Mouse (Mus musculus) heart, embryonic 10.5 days (tissue): ENCODE results near the gene Pip4k2b. TPM values are rescaled to one million over a fixed set of nuclear protein-coding genes. Genes with fewer than 3 reads are reported as not detected.
"Not testable (repeated sequence)": the region's sequence is repeated elsewhere in the genome, so short reads cannot be mapped to it uniquely, and the experiment has no call there.

ENCODE experiments used
- DNase-seq: peaks from one replicate; pipeline ENCODE4 v3.0.0-alpha.2; 2017; ENCODE audit warnings: low spot score
- H3K27ac ChIP-seq: fragments of 300-500 bp; sonication (generic); 2 replicates; pipeline ENCODE4 v1.5.1; 2016; ENCODE audit warnings: mild to moderate bottlenecking
- H3K27me3 ChIP-seq: fragments of 300-500 bp; sonication (generic); 2 replicates; pipeline ENCODE4 v1.6.1; 2016; ENCODE audit warnings: mild to moderate bottlenecking; ENCODE audit not compliant: poor library complexity, insufficient read depth, severe bottlenecking
- H3K36me3 ChIP-seq: fragments of 300-500 bp; sonication (generic); 2 replicates; pipeline ENCODE4 v1.6.1; 2016; ENCODE audit warnings: mild to moderate bottlenecking, moderate library complexity
- H3K4me1 ChIP-seq: fragments of 300-500 bp; sonication (generic); 2 replicates; pipeline ENCODE4 v1.6.1; 2016; ENCODE audit warnings: mild to moderate bottlenecking
- H3K4me3 ChIP-seq: fragments of 300-500 bp; sonication (generic); 2 replicates; pipeline ENCODE4 v1.5.1; 2016; ENCODE audit warnings: mild to moderate bottlenecking, moderate library complexity
- H3K9me3 ChIP-seq: fragments of 300-500 bp; sonication (generic); 2 replicates; pipeline ENCODE4 v1.6.1; 2016; ENCODE audit warnings: mild to moderate bottlenecking, moderate library complexity
- WGBS: fragments of 180-500 bp; shearing (Covaris S2); methylation state at CpG from one replicate; pipeline ENCODE4 v1.1.7; 2016; 5-methylcytosine and 5-hydroxymethylcytosine counted together
- polyA plus RNA-seq: library from polyadenylated mRNA; unstranded; fragments of >200 nt; fragmentation: Nextera tagmentation; extraction: Ambion mirVana; gene quantifications from 2 replicates; pipeline ENCODE4 v1.2.1, GENCODE M21; 2016

Gene Pip4k2b
- polyA plus RNA-seq, 1 experiment from 2014 or later, result 1.3 TPM

- H3K9me3 ChIP-seq, result no peaks in the 10 kb centered on the region
- WGBS, result 40% methylated on average over 9 of the region's 9 CpGs
- H3K36me3 ChIP-seq, result peaks cover 23% of the 10 kb centered on the region
- H3K27ac ChIP-seq, result 0 out of 2 replicates have a peak overlapping the region, but pooled peaks have one; percentile 42
- peak overlapping the region; percentile 91 for H3K4me3 ChIP-seq
- no peaks in the 10 kb centered on the region for H3K27me3 ChIP-seq
- DNase-seq, result no peak
- H3K4me1 ChIP-seq, result peaks cover 27% of the 10 kb centered on the region
Observed at GRCm38 (mm10) chr11:97743423-97743822, 1.1 kb downstream of the Pip4k2b start.

GRCm38 (mm10) chr11:97742591-97742990 lies 1.9 kb downstream of the Pip4k2b start:
- Histone ChIP-seq H3K27me3 (no peaks in the 10 kb centered on the region), H3K27ac (no peak overlapping the region), H3K4me3 (no peak overlapping the region; the same call in 1 of the 2 replicates), H3K36me3 (peaks cover 15% of the 10 kb centered on the region), H3K9me3 (no peaks in the 10 kb centered on the region), H3K4me1 (peaks cover 27% of the 10 kb centered on the region)
- no peak for DNase-seq
- WGBS, result 86% methylated on average over 9 of the region's 9 CpGs

DNA sequence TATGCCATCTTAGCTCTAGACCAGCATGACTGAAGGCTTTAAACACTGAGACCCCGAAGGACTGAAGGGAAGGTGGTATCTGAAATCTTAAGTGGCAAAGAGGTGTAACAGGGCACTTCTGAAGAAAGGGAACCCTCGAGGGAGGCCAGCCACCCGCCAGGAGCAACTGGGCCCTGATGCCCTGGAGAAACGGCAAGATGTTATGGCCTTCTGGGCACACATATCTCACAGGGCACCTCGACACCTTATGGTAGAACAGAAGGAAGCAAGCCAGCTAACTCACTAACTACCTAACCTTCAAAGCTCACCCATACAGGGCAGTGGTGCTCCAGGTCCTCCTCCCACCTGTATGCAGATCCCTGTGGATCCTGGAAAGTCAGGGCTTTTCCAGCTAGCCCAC lies 2.3 kb downstream of the Pip4k2b start:
- H3K4me3 ChIP-seq, result no peak overlapping the region
- WGBS, result 87% methylated on average over 5 of the region's 5 CpGs
- no peak overlapping the region for H3K27ac ChIP-seq
- H3K27me3 ChIP-seq, result no peaks in the 10 kb centered on the region
- peaks cover 11% of the 10 kb centered on the region for H3K36me3 ChIP-seq
- H3K9me3 ChIP-seq, result no peaks in the 10 kb centered on the region
- DNase-seq, result no peak
- H3K4me1 ChIP-seq, result peaks cover 27% of the 10 kb centered on the region

- Histone ChIP-seq H3K27me3 (no peaks in the 10 kb centered on the region), H3K4me1 (peaks cover 27% of the 10 kb centered on the region), H3K4me3 (no peak overlapping the region), H3K9me3 (no peaks in the 10 kb centered on the region), H3K36me3 (0 out of 2 replicates have a peak, but pooled peaks cover 5% of the 10 kb centered on the region), H3K27ac (no peak overlapping the region; the same call in 1 of the 2 replicates)
- 50% methylated on average over 7 of the region's 7 CpGs for WGBS
- no peak for DNase-seq
Observed at GRCm38 (mm10) chr11:97740190-97740589, 4.3 kb downstream of the Pip4k2b start.

DNA sequence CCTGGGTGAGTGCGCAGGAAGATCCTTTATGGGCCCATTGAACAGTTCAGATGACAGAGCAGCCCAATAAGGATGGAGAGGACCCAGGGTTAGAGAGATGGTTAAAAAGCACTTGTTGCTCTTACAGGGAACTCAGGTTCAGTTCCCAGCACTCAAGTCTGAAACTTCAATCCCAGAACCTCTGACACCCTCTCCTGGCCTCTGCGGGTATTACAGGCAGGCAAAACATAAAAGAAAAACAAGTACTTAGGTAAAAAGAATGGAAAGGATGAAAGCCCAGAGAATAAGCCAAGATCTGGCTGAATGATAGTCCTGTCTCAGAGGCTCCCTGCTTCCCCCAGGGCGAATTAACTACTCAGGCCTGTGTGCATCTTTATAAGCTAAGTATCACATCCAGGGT lies 5.3 kb downstream of the Pip4k2b start:
- H3K36me3 ChIP-seq, result 0 out of 2 replicates have a peak, but pooled peaks cover 5% of the 10 kb centered on the region
- H3K4me3 ChIP-seq, result no peak overlapping the region
- H3K4me1 ChIP-seq, result peaks cover 25% of the 10 kb centered on the region
- WGBS, result 79% methylated on average over 3 of the region's 3 CpGs
- H3K27ac ChIP-seq, result no peak overlapping the region
- H3K9me3 ChIP-seq, result no peaks in the 10 kb centered on the region
- no peak for DNase-seq
- H3K27me3 ChIP-seq, result no peaks in the 10 kb centered on the region

- Histone ChIP-seq H3K4me1 (peaks cover 27% of the 10 kb centered on the region), H3K27me3 (no peaks in the 10 kb centered on the region), H3K36me3 (0 out of 2 replicates have a peak, but pooled peaks cover 5% of the 10 kb centered on the region), H3K9me3 (no peaks in the 10 kb centered on the region), H3K27ac (no peak overlapping the region), H3K4me3 (no peak overlapping the region)
- no peak for DNase-seq
- WGBS, result 66% methylated on average over 6 of the region's 6 CpGs
Observed at GRCm38 (mm10) chr11:97738703-97739102, 5.8 kb downstream of the Pip4k2b start.

DNA sequence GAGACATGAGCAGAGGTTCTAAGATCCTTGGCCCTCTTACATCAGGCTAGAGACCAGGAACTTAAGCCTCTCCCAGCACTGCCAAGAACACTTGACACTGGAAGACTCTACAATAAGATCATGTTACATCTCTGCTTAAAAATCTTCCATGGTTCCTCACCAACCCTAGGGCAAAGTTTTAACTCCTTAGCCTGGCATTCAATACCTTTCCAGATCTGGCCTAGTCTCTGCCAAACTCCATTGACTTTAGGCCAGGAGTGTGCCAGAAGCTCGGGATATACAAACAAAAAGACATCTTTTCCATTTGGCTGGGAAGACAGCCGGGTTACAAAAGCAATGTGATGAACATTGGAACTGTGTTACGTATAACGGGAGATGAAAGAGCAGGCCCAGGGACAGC lies 6.9 kb downstream of the Pip4k2b start:
- Histone ChIP-seq H3K4me3 (no peak overlapping the region), H3K27ac (no peak overlapping the region), H3K9me3 (no peaks in the 10 kb centered on the region), H3K36me3 (0 out of 2 replicates have a peak, but pooled peaks cover 5% of the 10 kb centered on the region), H3K27me3 (no peaks in the 10 kb centered on the region), H3K4me1 (peaks cover 21% of the 10 kb centered on the region)
- 79% methylated on average over 4 of the region's 4 CpGs for WGBS
- DNase-seq, result no peak

- Histone ChIP-seq H3K9me3 (no peaks in the 10 kb centered on the region), H3K27me3 (no peaks in the 10 kb centered on the region), H3K36me3 (peaks cover 14% of the 10 kb centered on the region), H3K4me3 (no peak overlapping the region), H3K27ac (no peak overlapping the region), H3K4me1 (peaks cover 14% of the 10 kb centered on the region)
- WGBS, result 87% methylated on average over 5 of the region's 5 CpGs
- DNase-seq, result no peak
Observed at GRCm38 (mm10) chr11:97736645-97737044, 7.9 kb downstream of the Pip4k2b start.

DNA sequence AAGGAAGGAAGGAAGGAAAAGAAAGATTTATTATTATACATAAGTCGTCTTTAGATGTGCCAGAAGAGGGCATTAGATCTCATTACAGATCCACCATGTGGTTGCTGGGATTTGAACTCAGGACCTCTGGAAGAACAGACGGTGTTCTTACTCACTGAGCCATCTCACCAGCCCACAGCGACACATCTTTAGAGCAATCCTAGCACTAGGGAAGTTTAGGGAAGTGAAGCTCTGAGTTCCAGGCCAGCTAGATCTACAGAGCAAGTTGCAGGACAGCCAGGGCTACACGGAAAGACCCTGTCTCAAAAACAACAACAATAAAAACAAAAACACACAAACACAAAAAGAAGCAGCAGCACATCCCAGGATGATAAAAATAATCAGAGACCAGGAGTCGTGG lies 9.7 kb downstream of the Pip4k2b start:
- not testable (repeated sequence) for H3K4me3 ChIP-seq, H3K27me3 ChIP-seq, H3K9me3 ChIP-seq, DNase-seq, H3K27ac ChIP-seq
- Histone ChIP-seq H3K4me1 (peaks cover 11% of the 10 kb centered on the region), H3K36me3 (peaks cover 30% of the 10 kb centered on the region)
- 84% methylated on average over 5 of the region's 5 CpGs for WGBS

GRCm38 (mm10) chr11:97733689-97734088 lies 10.8 kb downstream of the Pip4k2b start:
- DNase-seq, result no peak

DNA sequence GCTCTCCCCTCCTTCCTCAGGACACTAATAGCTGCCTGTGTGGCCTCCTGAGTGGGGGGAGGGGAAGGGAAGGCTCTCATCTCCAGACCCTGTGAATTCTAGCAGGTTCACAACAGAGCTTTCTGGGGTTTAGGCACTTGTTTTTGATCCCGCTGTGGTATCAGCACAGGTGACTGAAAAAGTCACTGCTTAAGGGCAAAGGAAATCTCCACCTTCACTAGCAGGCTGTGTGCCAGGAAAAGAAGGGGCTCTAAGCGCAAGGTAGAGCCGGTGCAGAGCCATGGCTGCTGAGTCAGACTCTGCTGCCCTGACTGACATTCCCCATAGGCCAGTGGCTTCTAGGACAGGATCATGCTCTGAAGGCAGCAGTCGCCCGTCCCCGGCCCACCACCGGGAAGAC lies 15.8 kb downstream of the Pip4k2b start:
- peak overlapping the region; percentile 12; the same call in 1 of the 2 replicates for H3K27ac ChIP-seq
- no peak for DNase-seq
- no peak overlapping the region for H3K4me3 ChIP-seq
- WGBS, result 69% methylated on average over 7 of the region's 7 CpGs
- no peaks in the 10 kb centered on the region for H3K9me3 ChIP-seq
- peaks cover 80% of the 10 kb centered on the region for H3K36me3 ChIP-seq
- no peaks in the 10 kb centered on the region for H3K27me3 ChIP-seq
- peaks cover 17% of the 10 kb centered on the region for H3K4me1 ChIP-seq

More at GRCm38 (mm10) chr11:97733689-97734088, 10.8 kb downstream of the Pip4k2b start:
- Histone ChIP-seq H3K27me3 (no peaks in the 10 kb centered on the region), H3K36me3 (peaks cover 40% of the 10 kb centered on the region), H3K9me3 (no peaks in the 10 kb centered on the region), H3K4me1 (peaks cover 20% of the 10 kb centered on the region), H3K27ac (0 out of 2 replicates have a peak overlapping the region, but pooled peaks have one; percentile 16), H3K4me3 (peak overlapping the region; percentile 3; the same call in 1 of the 2 replicates)
- 44% methylated on average over 10 of the region's 10 CpGs for WGBS

GRCm38 (mm10) chr11:97728311-97728710 lies 16.2 kb downstream of the Pip4k2b start:
- H3K4me3 ChIP-seq, result no peak overlapping the region
- 68% methylated on average over 7 of the region's 7 CpGs for WGBS
- no peaks in the 10 kb centered on the region for H3K27me3 ChIP-seq
- no peak for DNase-seq
- peaks cover 13% of the 10 kb centered on the region for H3K4me1 ChIP-seq
- no peak overlapping the region for H3K27ac ChIP-seq
- H3K36me3 ChIP-seq, result peaks cover 84% of the 10 kb centered on the region
- H3K9me3 ChIP-seq, result no peaks in the 10 kb centered on the region

DNA sequence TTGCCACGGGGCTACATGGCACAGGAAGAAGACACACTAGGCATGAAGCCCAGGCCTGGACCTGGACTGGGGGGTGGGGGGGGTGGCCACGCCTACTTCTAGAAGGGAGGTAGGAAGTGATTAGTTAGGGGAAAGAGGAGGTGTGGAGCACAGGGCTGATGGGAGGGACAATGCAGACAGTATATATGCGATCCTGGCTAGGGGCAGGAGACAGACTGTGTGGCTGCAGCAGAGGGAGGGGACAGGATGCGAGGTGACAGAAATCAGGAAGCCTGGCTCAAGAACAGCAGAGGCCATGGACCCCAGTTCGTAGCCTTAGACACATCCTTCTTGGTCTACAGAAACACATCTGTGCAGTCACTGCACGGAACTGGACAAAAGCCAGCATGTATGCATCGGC lies 20.8 kb downstream of the Pip4k2b start:
- H3K27ac ChIP-seq, result no peak overlapping the region
- no peak overlapping the region for H3K4me3 ChIP-seq
- WGBS, result 69% methylated on average over 7 of the region's 7 CpGs
- peaks cover 10% of the 10 kb centered on the region for H3K4me1 ChIP-seq
- H3K9me3 ChIP-seq, result no peaks in the 10 kb centered on the region
- DNase-seq, result no peak
- H3K36me3 ChIP-seq, result peaks cover 95% of the 10 kb centered on the region
- H3K27me3 ChIP-seq, result no peaks in the 10 kb centered on the region

DNA sequence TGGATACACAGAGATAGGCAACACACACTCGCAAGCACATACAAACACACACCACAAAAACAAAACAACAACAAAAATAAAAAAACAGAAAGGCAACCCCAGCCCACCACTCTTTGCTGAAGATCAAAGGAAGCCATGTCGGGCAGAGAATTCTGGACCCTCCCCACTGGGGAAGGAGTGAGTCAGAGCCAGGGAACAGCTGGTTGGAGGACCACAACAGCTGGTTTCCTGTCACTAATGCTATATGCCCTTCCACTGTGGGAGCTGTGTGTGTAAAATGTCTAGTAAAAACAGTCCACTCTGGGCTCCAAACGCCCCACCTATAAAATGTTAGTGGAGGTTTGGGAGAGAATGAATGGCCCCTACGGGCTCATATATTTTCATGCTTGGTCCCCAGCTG lies 23.2 kb downstream of the Pip4k2b start:
- Histone ChIP-seq H3K27me3 (no peaks in the 10 kb centered on the region), H3K4me1 (peaks cover 14% of the 10 kb centered on the region), H3K9me3 (no peaks in the 10 kb centered on the region), H3K36me3 (peaks cover 95% of the 10 kb centered on the region), H3K27ac (no peak overlapping the region), H3K4me3 (no peak overlapping the region)
- WGBS, result 90% methylated on average over 4 of the region's 4 CpGs
- DNase-seq, result no peak
